Mouse (Mus musculus) spleen, adult 2 months (tissue): ENCODE measurements around the gene Rps6kc1. TPM values are rescaled to one million over a fixed set of nuclear protein-coding genes. Genes with fewer than 3 reads are reported as not detected.

Experiments
- DNase-seq, 2 experiments: peaks; one replicate each; pipeline versions ENCODE4 v3.0.0 to v3.0.0-alpha.2; 2012 to 2021; ENCODE audit warnings: low spot score in 2 of 2, low read depth in 1 of 2
- H3K27ac ChIP-seq: fragments of 200-500 bp; 2 replicates; pipeline ENCODE4 v1.5.1; 2012; ENCODE audit warnings: low read length, inconsistent platforms; ENCODE audit not compliant: insufficient read depth
- H3K27me3 ChIP-seq: fragments of 200-500 bp; 2 replicates; pipeline ENCODE4 v1.6.1; 2012; ENCODE audit warnings: mild to moderate bottlenecking, moderate library complexity, low read length, inconsistent platforms; ENCODE audit not compliant: control insufficient read depth, insufficient read depth
- H3K36me3 ChIP-seq: fragments of 200-500 bp; 2 replicates; pipeline ENCODE4 v1.6.1; 2012; ENCODE audit warnings: mild to moderate bottlenecking, low read length, inconsistent platforms; ENCODE audit not compliant: control insufficient read depth, insufficient read depth
- H3K4me1 ChIP-seq: fragments of 200-500 bp; 2 replicates; pipeline ENCODE4 v1.6.1; 2011; ENCODE audit warnings: inconsistent platforms; ENCODE audit not compliant: control insufficient read depth, insufficient read depth, insufficient read length
- H3K4me3 ChIP-seq: fragments of 200-500 bp; 2 replicates; pipeline ENCODE4 v1.5.1; 2011; ENCODE audit warnings: mild to moderate bottlenecking, inconsistent platforms; ENCODE audit not compliant: insufficient read depth, insufficient read length; ENCODE audit errors: extremely low read depth
- CTCF ChIP-seq: fragments of 200-500 bp; IDR thresholded peaks from 2 replicates; pipeline ENCODE4 v1.5.1; 2011; ENCODE audit warnings: mild to moderate bottlenecking, inconsistent platforms; ENCODE audit not compliant: insufficient read depth, insufficient read length, insufficient replicate concordance; ENCODE audit errors: extremely low read depth
- POLR2A ChIP-seq: fragments of 200-500 bp; IDR thresholded peaks from 2 replicates; pipeline ENCODE4 v1.6.1; 2011; ENCODE audit warnings: low read depth, low read length, inconsistent platforms
- WGBS: fragments of 180-500 bp; shearing (Covaris S2); methylation state at CpG from one replicate; pipeline ENCODE4 v1.1.7; 2018; 5-methylcytosine and 5-hydroxymethylcytosine counted together
- polyA plus RNA-seq: library from polyadenylated mRNA; depleted of rRNA; stranded (reverse); fragments of >200 nt; gene quantifications from 2 replicates; pipeline ENCODE4 v1.2.3, GENCODE M21; 2012

Gene Rps6kc1
- polyA plus RNA-seq, 1 experiment, result 6.4 TPM

GRCm38 (mm10) chr1:190748937-190749336 lies 162.6 kb downstream of the Rps6kc1 start:
- Histone ChIP-seq H3K4me1 (no peaks in the 10 kb centered on the region), H3K4me3 (no peak overlapping the region), H3K27ac (no peak overlapping the region), H3K36me3 (no peaks in the 10 kb centered on the region), H3K27me3 (no peaks in the 10 kb centered on the region)
- DNase-seq, result no peak
- 91% methylated on average over 10 of the region's 10 CpGs for WGBS
- TF ChIP-seq CTCF (no peak), POLR2A (no peak)

GRCm38 (mm10) chr1:190741421-190741820 lies 170.1 kb downstream of the Rps6kc1 start:
- Histone ChIP-seq H3K27ac (no peak overlapping the region), H3K4me3 (no peak overlapping the region), H3K27me3 (no peaks in the 10 kb centered on the region), H3K36me3 (no peaks in the 10 kb centered on the region), H3K4me1 (no peaks in the 10 kb centered on the region)
- 76% methylated on average over 5 of the region's 5 CpGs for WGBS
- DNase-seq, result no peak
- TF ChIP-seq POLR2A (no peak), CTCF (no peak)

- Histone ChIP-seq H3K4me1 (no peaks in the 10 kb centered on the region), H3K4me3 (no peak overlapping the region), H3K27ac (no peak overlapping the region), H3K36me3 (no peaks in the 10 kb centered on the region), H3K27me3 (no peaks in the 10 kb centered on the region)
- WGBS, result 85% methylated on average over 6 of the region's 6 CpGs
- TF ChIP-seq CTCF (no peak), POLR2A (no peak)
- DNase-seq, result no peak
These were observed 178.8 kb downstream of the Rps6kc1 start for GRCm38 (mm10) chr1:190732803-190733202.

GRCm38 (mm10) chr1:190729516-190730088 lies 182.0 kb downstream of the Rps6kc1 start:
- no peaks in the 10 kb centered on the region for H3K27me3 ChIP-seq
- H3K4me3 ChIP-seq, result no peak overlapping the region
- WGBS, result 88% methylated on average over 7 of the region's 7 CpGs
- no peaks in the 10 kb centered on the region for H3K4me1 ChIP-seq
- no peak for DNase-seq
- no peak overlapping the region for H3K27ac ChIP-seq
- H3K36me3 ChIP-seq, result no peaks in the 10 kb centered on the region
- TF ChIP-seq CTCF, result no peak
- TF ChIP-seq POLR2A, result no peak

GRCm38 (mm10) chr1:190728111-190728651 lies 183.4 kb downstream of the Rps6kc1 start:
- TF ChIP-seq CTCF (no peak), POLR2A (no peak)
- no peak overlapping the region for H3K4me3 ChIP-seq
- WGBS, result 86% methylated on average over 4 of the region's 4 CpGs
- H3K36me3 ChIP-seq, result no peaks in the 10 kb centered on the region
- H3K27ac ChIP-seq, result no peak overlapping the region
- no peaks in the 10 kb centered on the region for H3K27me3 ChIP-seq
- DNase-seq, result no peak
- H3K4me1 ChIP-seq, result no peaks in the 10 kb centered on the region

- 73% methylated on average over 2 of the region's 2 CpGs for WGBS
- TF ChIP-seq POLR2A (no peak), CTCF (no peak)
These were observed 184.2 kb downstream of the Rps6kc1 start for GRCm38 (mm10) chr1:190727385-190727784.

GRCm38 (mm10) chr1:190724591-190725380 lies 186.8 kb downstream of the Rps6kc1 start:
- Histone ChIP-seq H3K27me3 (no peaks in the 10 kb centered on the region), H3K4me1 (no peaks in the 10 kb centered on the region), H3K4me3 (no peak overlapping the region), H3K36me3 (no peaks in the 10 kb centered on the region), H3K27ac (no peak overlapping the region)
- TF ChIP-seq CTCF (no peak), POLR2A (no peak)
- 72% methylated on average over 21 of the region's 21 CpGs for WGBS
- no peak for DNase-seq

More at GRCm38 (mm10) chr1:190727385-190727784, 184.2 kb downstream of the Rps6kc1 start:
- Histone ChIP-seq H3K36me3 (no peaks in the 10 kb centered on the region), H3K27ac (no peak overlapping the region), H3K4me3 (no peak overlapping the region), H3K27me3 (no peaks in the 10 kb centered on the region), H3K4me1 (no peaks in the 10 kb centered on the region)
- DNase-seq, result no peak
